Mouse (Mus musculus): ENCODE results near the gene Insc.
A peak's percentile ranks its signal among the peaks of the same experiment; 100 is the strongest.

The Insc gene

GRCm38 (mm10) chr7:114762660-114763059 is 19.2 kb downstream of the Insc start:
- no peak for DNase-seq (ENCODE audit: extremely low spot score, low spot score)

GRCm38 (mm10) chr7:114765273-114765672 is 21.8 kb downstream of the Insc start:
- DNase-seq (ENCODE audit: extremely low spot score, low spot score) = no peak

- no peak for DNase-seq (ENCODE audit: extremely low spot score, low spot score)
Observed at GRCm38 (mm10) chr7:114766523-114766922, 23.0 kb downstream of the Insc start.

GRCm38 (mm10) chr7:114768516-114768915 is 25.0 kb downstream of the Insc start:
- no peak for DNase-seq (ENCODE audit: extremely low spot score, low spot score)

- DNase-seq (ENCODE audit: extremely low spot score, low spot score) = no peak
Observed at GRCm38 (mm10) chr7:114769041-114769440, 25.5 kb downstream of the Insc start.

- DNase-seq (ENCODE audit: extremely low spot score, low spot score) = no peak
Observed at GRCm38 (mm10) chr7:114770586-114770985, 27.1 kb downstream of the Insc start.

GRCm38 (mm10) chr7:114771801-114772200 is 28.3 kb downstream of the Insc start:
- no peak for DNase-seq (ENCODE audit: extremely low spot score, low spot score)

GRCm38 (mm10) chr7:114773781-114774180 is 30.3 kb downstream of the Insc start:
- DNase-seq (ENCODE audit: extremely low spot score, low spot score) = no peak

- DNase-seq (ENCODE audit: extremely low spot score, low spot score) = no peak
Observed at GRCm38 (mm10) chr7:114775856-114776255, 32.4 kb downstream of the Insc start.

- no peak for DNase-seq (ENCODE audit: extremely low spot score, low spot score)
Observed at GRCm38 (mm10) chr7:114778156-114778770, 34.8 kb downstream of the Insc start.

- no peak for DNase-seq (ENCODE audit: extremely low spot score, low spot score)
Observed at GRCm38 (mm10) chr7:114779056-114779660, 35.7 kb downstream of the Insc start.

- no peak for DNase-seq (ENCODE audit: extremely low spot score, low spot score)
Observed at GRCm38 (mm10) chr7:114783291-114783690, 39.8 kb downstream of the Insc start.

- DNase-seq (ENCODE audit: extremely low spot score, low spot score) = no peak
Observed at GRCm38 (mm10) chr7:114791087-114791486, 47.6 kb downstream of the Insc start.

- no peak for DNase-seq (ENCODE audit: extremely low spot score, low spot score)
Observed at GRCm38 (mm10) chr7:114792026-114792425, 48.5 kb downstream of the Insc start.

GRCm38 (mm10) chr7:114794400-114794799 is 50.9 kb downstream of the Insc start:
- no peak for DNase-seq (ENCODE audit: extremely low spot score, low spot score)

- DNase-seq (ENCODE audit: extremely low spot score, low spot score) = no peak
Observed at GRCm38 (mm10) chr7:114802576-114802975, 59.1 kb downstream of the Insc start.

- no peak for DNase-seq (ENCODE audit: extremely low spot score, low spot score)
Observed at GRCm38 (mm10) chr7:114805311-114805710, 61.8 kb downstream of the Insc start.

- no peak for DNase-seq (ENCODE audit: extremely low spot score, low spot score)
Observed at GRCm38 (mm10) chr7:114807343-114807742, 63.8 kb downstream of the Insc start.

GRCm38 (mm10) chr7:114808341-114808740 is 64.8 kb downstream of the Insc start:
- no peak for DNase-seq (ENCODE audit: extremely low spot score, low spot score)

- DNase-seq (ENCODE audit: extremely low spot score, low spot score) = peak; percentile 89
Observed at GRCm38 (mm10) chr7:114817291-114817806, 73.9 kb downstream of the Insc start.

GRCm38 (mm10) chr7:114817879-114818278 is 74.4 kb downstream of the Insc start:
- DNase-seq (ENCODE audit: extremely low spot score, low spot score) = no peak

- no peak for DNase-seq (ENCODE audit: extremely low spot score, low spot score)
Observed at GRCm38 (mm10) chr7:114818351-114818750, 74.9 kb downstream of the Insc start.

GRCm38 (mm10) chr7:114818836-114819235 is 75.3 kb downstream of the Insc start:
- no peak for DNase-seq (ENCODE audit: extremely low spot score, low spot score)
